In the genomic region with DNA sequence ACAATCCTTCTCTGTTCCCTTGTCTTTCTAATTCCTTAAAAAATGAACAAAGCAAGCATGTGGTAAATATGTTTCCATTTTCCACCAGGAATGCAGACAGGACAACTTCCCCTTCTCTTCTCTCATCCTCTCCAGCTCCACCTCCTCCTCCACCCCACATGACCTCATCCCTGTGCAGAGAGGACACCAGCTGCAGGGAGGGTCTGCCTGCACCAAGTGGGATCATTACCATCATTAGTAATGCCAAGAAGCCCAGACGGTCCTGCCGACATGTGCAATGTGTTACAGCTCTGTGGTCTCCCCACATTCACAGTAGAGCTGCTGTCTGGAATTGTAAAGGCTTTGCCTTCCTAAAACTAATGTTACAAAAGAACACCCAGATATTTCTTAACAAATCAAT, we compare ENCODE assay signal across 13 mouse cellular contexts.
DNase-seq lines count a peak whose midpoint lies in the region; ATAC-seq and TF ChIP-seq lines count a peak whose summit lies in the region.
"Had no signal": no experiment of that assay in that cellular context is flagged by ENCODE, and none has a peak within 500 bp of the region (broad histone marks: within the 10 kb centered on the region; RNA-seq: fewer than 3 reads in every experiment).

No protein-coding gene starts in this region.

- TF ChIP-seq EP300 in stomach, postnatal 0 days (optimal IDR thresholded peaks at IDR 0.05) = no peak

- no peaks in the 10 kb centered on the region for H3K9me3 ChIP-seq in stomach, embryonic 14.5 days (ENCODE audit: control insufficient read depth, low read depth, low read length)
- H3K9me3 ChIP-seq in stomach, postnatal 0 days (ENCODE audit: control insufficient read depth, low read length) = no peaks in the 10 kb centered on the region

- peak; percentile 56; the same call in 1 of the 2 replicates for ATAC-seq in stomach, embryonic 14.5 days (ENCODE audit: insufficient number of reproducible peaks, insufficient read depth, low FRiP score, low read depth)
- ATAC-seq in stomach, postnatal 0 days (ENCODE audit: low FRiP score, low TSS enrichment) = no peak

- H3K4me2 ChIP-seq in stomach, embryonic 14.5 days (replicated peaks; ENCODE audit: low read depth, low read length) = no peak overlapping the region
- H3K4me2 ChIP-seq in stomach, postnatal 0 days (replicated peaks; ENCODE audit: low read depth) = no peak overlapping the region

- DNase-seq in gastrocnemius, postnatal 25 days = peak; percentile 34
- DNase-seq in gastrocnemius, postnatal 4 days (ENCODE audit: low spot score in 2 of 2) = no peak
- DNase-seq in stomach, postnatal 0 days (ENCODE audit: low spot score) = no peak
- peak; percentile 64 for DNase-seq in fibroblast of lung, adult 2 months (ENCODE audit: low read depth)
- peak; percentile 53 for DNase-seq in skeletal muscle tissue, adult 2 months (ENCODE audit: low read depth, low spot score)
- no peak for DNase-seq in spleen, postnatal 36 days (ENCODE audit: low spot score in 2 of 2)
- no peak for DNase-seq in spleen, postnatal 14 days (ENCODE audit: low spot score in 2 of 2)
- DNase-seq: cerebellum, postnatal 36 days; kidney, adult 11 months; kidney, postnatal 4 days; lung, postnatal 4 days had no signal

- no peak overlapping the region for H3K9ac ChIP-seq in stomach, embryonic 14.5 days (replicated peaks; ENCODE audit: low read depth, low read length)
- H3K9ac ChIP-seq in stomach, postnatal 0 days (ENCODE audit: low read length) = no peak overlapping the region
- H3K9ac ChIP-seq: liver, embryonic 14.5 days had no signal

- no peak overlapping the region for H3K27ac ChIP-seq in stomach, embryonic 14.5 days (ENCODE audit: low read length)
- no peak overlapping the region for H3K27ac ChIP-seq in stomach, postnatal 0 days (replicated peaks)
- H3K27ac ChIP-seq: liver, embryonic 14.5 days had no signal

- TF ChIP-seq CTCF in stomach, postnatal 0 days (IDR thresholded peaks at IDR 0.05; ENCODE audit: low read depth) = no peak

- H3K27me3 ChIP-seq in stomach, embryonic 14.5 days (ENCODE audit: control insufficient read depth, insufficient read depth, low read length) = no peaks in the 10 kb centered on the region
- H3K27me3 ChIP-seq in stomach, postnatal 0 days (ENCODE audit: control insufficient read depth, insufficient read depth, low read length) = no peaks in the 10 kb centered on the region

- peaks cover 4% of the 10 kb centered on the region; the same call in 1 of the 2 replicates for H3K4me1 ChIP-seq in stomach, embryonic 14.5 days (ENCODE audit: control insufficient read depth, insufficient read depth, low read length)
- H3K4me1 ChIP-seq in stomach, postnatal 0 days (replicated peaks; ENCODE audit: control insufficient read depth, insufficient read depth) = no peaks in the 10 kb centered on the region

- H3K4me3 ChIP-seq in stomach, embryonic 14.5 days (ENCODE audit: low read depth, low read length) = no peak overlapping the region
- H3K4me3 ChIP-seq in stomach, postnatal 0 days (ENCODE audit: low read depth, low read length) = no peak overlapping the region

- 39% methylated on average over 2 of the region's 2 CpGs for WGBS in stomach, embryonic 14.5 days
- WGBS in stomach, postnatal 0 days = 42% methylated on average over 2 of the region's 2 CpGs

- H3K36me3 ChIP-seq in stomach, embryonic 14.5 days (ENCODE audit: control insufficient read depth, insufficient read depth, low read length) = no peaks in the 10 kb centered on the region
- no peaks in the 10 kb centered on the region for H3K36me3 ChIP-seq in stomach, postnatal 0 days (ENCODE audit: control insufficient read depth, insufficient read depth, low read length)

Comparison
In these comparisons a context has a peak if more than half of its experiments do, and no peak if none do; other contexts are left out.
1. DNase-seq: peak in gastrocnemius, postnatal 25 days (single experiment), fibroblast of lung, adult 2 months (single experiment) and skeletal muscle tissue, adult 2 months (single experiment); none in gastrocnemius, postnatal 4 days (0 of 2), stomach, postnatal 0 days (single experiment), spleen, postnatal 36 days (0 of 2) and spleen, postnatal 14 days (0 of 2).